Mouse (Mus musculus) intestine, postnatal 0 days (tissue): Measurements from ENCODE around the gene Setd4. TPM values are rescaled to one million over a fixed set of nuclear protein-coding genes. Genes with fewer than 3 reads are reported as not detected.
"Not testable (repeated sequence)": the region's sequence is repeated elsewhere in the genome, so short reads cannot be mapped to it uniquely, and the experiment has no call there.

Experiments used
- ATAC-seq: fragments of 200-750 bp; cut with Nextera tagmentation; 2 replicates; pipeline ENCODE4 v1.8.0; 2017; ENCODE audit warnings: mild to moderate bottlenecking, moderate TSS enrichment, moderate library complexity
- H3K27ac ChIP-seq: fragments of 300-500 bp; sonication (generic); 2 replicates; pipeline ENCODE4 v1.5.1; 2014; ENCODE audit warnings: mild to moderate bottlenecking, low read depth, low read length, moderate library complexity
- H3K27me3 ChIP-seq: fragments of 300-500 bp; sonication (generic); replicated peaks from 2 replicates; pipeline ENCODE4 v1.6.1; 2014; ENCODE audit warnings: low read length, mixed read lengths; ENCODE audit not compliant: control insufficient read depth, insufficient read depth
- H3K36me3 ChIP-seq: fragments of 300-500 bp; sonication (generic); 2 replicates; pipeline ENCODE4 v1.6.1; 2014; ENCODE audit warnings: mild to moderate bottlenecking, moderate library complexity; ENCODE audit not compliant: control insufficient read depth, insufficient read depth
- H3K4me1 ChIP-seq: fragments of 300-500 bp; sonication (generic); replicated peaks from 2 replicates; pipeline ENCODE4 v1.6.1; 2014; ENCODE audit warnings: antibody characterized with exemption, low read length, mixed read lengths; ENCODE audit not compliant: control insufficient read depth, insufficient read depth
- H3K4me2 ChIP-seq: fragments of 300-500 bp; sonication (generic); replicated peaks from 2 replicates; pipeline ENCODE4 v1.6.1; 2014; ENCODE audit warnings: low read depth, mild to moderate bottlenecking, moderate library complexity
- H3K4me3 ChIP-seq: fragments of 300-500 bp; sonication (generic); 2 replicates; pipeline ENCODE4 v1.5.1; 2014; ENCODE audit warnings: low read depth, low read length
- H3K9ac ChIP-seq: fragments of 300-500 bp; sonication (generic); 2 replicates; pipeline ENCODE4 v1.6.1; 2014; ENCODE audit warnings: mild to moderate bottlenecking, low read depth, low read length
- H3K9me3 ChIP-seq: fragments of 300-500 bp; sonication (generic); 2 replicates; pipeline ENCODE4 v1.6.1; 2016; ENCODE audit warnings: mixed run types; ENCODE audit not compliant: control insufficient read depth
- CTCF ChIP-seq: sonication (generic); IDR thresholded peaks from 2 replicates; pipeline ENCODE4 v1.5.1; 2016; ENCODE audit warnings: low read depth, mild to moderate bottlenecking, control low read depth, antibody characterized with exemption, moderate library complexity
- WGBS: fragments of 180-500 bp; shearing (Covaris S2); extraction: QIAGEN DNeasy Blood & Tissue Kit; methylation state at CpG from one replicate; pipeline ENCODE4 v1.1.7; 2014; 5-methylcytosine and 5-hydroxymethylcytosine counted together
- polyA plus RNA-seq: library from polyadenylated mRNA; unstranded; fragments of >200 nt; fragmentation: Nextera tagmentation; extraction: Ambion mirVana; gene quantifications from 2 replicates; pipeline ENCODE4 v1.2.1, GENCODE M21; 2015

The Setd4 gene
- polyA plus RNA-seq = 4.3 and 5.6 TPM in 2 replicates

GRCm38 (mm10) chr16:93603439-93604212, at the start of gene Setd4:
TSS of gene Setd4 (minus strand) at chr16:93604063.
- Histone ChIP-seq H3K27me3 (no peaks in the 10 kb centered on the region), H3K4me2 (peak within 1 kb of the TSS; percentile 89), H3K36me3 (no peaks in the 10 kb centered on the region; the same call in 1 of the 2 replicates), H3K4me3 (peak within 1 kb of the TSS; percentile 42), H3K9me3 (no peaks in the 10 kb centered on the region), H3K27ac (peak within 1 kb of the TSS; percentile 87), H3K4me1 (no peaks in the 10 kb centered on the region; the same call in 1 of the 2 replicates), H3K9ac (peak within 1 kb of the TSS; percentile 48)
- under 1% methylated on average over 55 of the region's 55 CpGs for WGBS
- peak; percentile 37 for TF ChIP-seq CTCF
- peak; percentile 84 for ATAC-seq

- Histone ChIP-seq H3K4me1 (no peaks in the 10 kb centered on the region), H3K4me3 (no peak overlapping the region), H3K36me3 (no peaks in the 10 kb centered on the region), H3K27me3 (no peaks in the 10 kb centered on the region), H3K9ac (no peak overlapping the region), H3K4me2 (no peak overlapping the region), H3K9me3 (no peaks in the 10 kb centered on the region), H3K27ac (no peak overlapping the region)
- TF ChIP-seq CTCF = no peak
- WGBS = 76% methylated on average over 5 of the region's 5 CpGs
- ATAC-seq = no peak
Measured at GRCm38 (mm10) chr16:93648441-93649183, 44.7 kb upstream of the Setd4 start.

- 38% methylated on average over 4 of the region's 4 CpGs for WGBS
- Histone ChIP-seq H3K36me3 (no peaks in the 10 kb centered on the region), H3K27ac (no peak overlapping the region), H3K9ac (no peak overlapping the region), H3K4me3 (no peak overlapping the region), H3K4me1 (no peaks in the 10 kb centered on the region), H3K4me2 (no peak overlapping the region), H3K27me3 (no peaks in the 10 kb centered on the region), H3K9me3 (no peaks in the 10 kb centered on the region)
- no peak for ATAC-seq
- no peak for TF ChIP-seq CTCF
Measured at GRCm38 (mm10) chr16:93644006-93644405, 40.1 kb upstream of the Setd4 start.

- Histone ChIP-seq H3K27ac (no peak within 1 kb of the TSS), H3K9ac (no peak within 1 kb of the TSS), H3K4me3 (no peak within 1 kb of the TSS), H3K36me3 (no peaks in the 10 kb centered on the region), H3K4me2 (no peak within 1 kb of the TSS), H3K9me3 (no peaks in the 10 kb centered on the region), H3K27me3 (no peaks in the 10 kb centered on the region), H3K4me1 (no peaks in the 10 kb centered on the region)
- ATAC-seq = no peak
- TF ChIP-seq CTCF = no peak
- WGBS = 81% methylated on average over 23 of the region's 23 CpGs
Measured at GRCm38 (mm10) chr16:93627761-93628400, 24.0 kb upstream of the Setd4 start, which contains the start of gene Gm5678. TSS of gene Gm5678 (plus strand) at chr16:93628097.

- ATAC-seq = no peak
- Histone ChIP-seq H3K27me3 (no peaks in the 10 kb centered on the region), H3K4me3 (no peak overlapping the region), H3K27ac (no peak overlapping the region), H3K9ac (no peak overlapping the region), H3K36me3 (no peaks in the 10 kb centered on the region), H3K9me3 (no peaks in the 10 kb centered on the region), H3K4me1 (no peaks in the 10 kb centered on the region), H3K4me2 (no peak overlapping the region)
- WGBS = 6% methylated on average over 1 of the region's 1 CpGs
- TF ChIP-seq CTCF = peak; percentile 78
Measured at GRCm38 (mm10) chr16:93626745-93627144, 22.9 kb upstream of the Setd4 start.

GRCm38 (mm10) chr16:93624671-93625070, 20.8 kb upstream of the Setd4 start:
- TF ChIP-seq CTCF = no peak
- Histone ChIP-seq H3K27ac (no peak overlapping the region), H3K4me2 (no peak overlapping the region), H3K9ac (no peak overlapping the region), H3K9me3 (no peaks in the 10 kb centered on the region), H3K27me3 (no peaks in the 10 kb centered on the region), H3K36me3 (no peaks in the 10 kb centered on the region), H3K4me3 (no peak overlapping the region), H3K4me1 (no peaks in the 10 kb centered on the region)
- WGBS = 79% methylated on average over 4 of the region's 4 CpGs
- ATAC-seq = no peak

- not testable (repeated sequence) for H3K27ac ChIP-seq, H3K27me3 ChIP-seq, H3K4me2 ChIP-seq, H3K9me3 ChIP-seq, H3K4me3 ChIP-seq, H3K9ac ChIP-seq, ATAC-seq, H3K4me1 ChIP-seq, H3K36me3 ChIP-seq
- 88% methylated on average over 4 of the region's 4 CpGs for WGBS
Measured at GRCm38 (mm10) chr16:93623759-93624158, 19.9 kb upstream of the Setd4 start.
